Mouse (Mus musculus): ENCODE data around the gene Cipc. TPM values are rescaled to one million over a fixed set of nuclear protein-coding genes. Genes with fewer than 3 reads are reported as not detected.

Gene Cipc
- total RNA-seq, 2 experiments from 2014 or later, result 21.8 to 28.5 TPM

DNA sequence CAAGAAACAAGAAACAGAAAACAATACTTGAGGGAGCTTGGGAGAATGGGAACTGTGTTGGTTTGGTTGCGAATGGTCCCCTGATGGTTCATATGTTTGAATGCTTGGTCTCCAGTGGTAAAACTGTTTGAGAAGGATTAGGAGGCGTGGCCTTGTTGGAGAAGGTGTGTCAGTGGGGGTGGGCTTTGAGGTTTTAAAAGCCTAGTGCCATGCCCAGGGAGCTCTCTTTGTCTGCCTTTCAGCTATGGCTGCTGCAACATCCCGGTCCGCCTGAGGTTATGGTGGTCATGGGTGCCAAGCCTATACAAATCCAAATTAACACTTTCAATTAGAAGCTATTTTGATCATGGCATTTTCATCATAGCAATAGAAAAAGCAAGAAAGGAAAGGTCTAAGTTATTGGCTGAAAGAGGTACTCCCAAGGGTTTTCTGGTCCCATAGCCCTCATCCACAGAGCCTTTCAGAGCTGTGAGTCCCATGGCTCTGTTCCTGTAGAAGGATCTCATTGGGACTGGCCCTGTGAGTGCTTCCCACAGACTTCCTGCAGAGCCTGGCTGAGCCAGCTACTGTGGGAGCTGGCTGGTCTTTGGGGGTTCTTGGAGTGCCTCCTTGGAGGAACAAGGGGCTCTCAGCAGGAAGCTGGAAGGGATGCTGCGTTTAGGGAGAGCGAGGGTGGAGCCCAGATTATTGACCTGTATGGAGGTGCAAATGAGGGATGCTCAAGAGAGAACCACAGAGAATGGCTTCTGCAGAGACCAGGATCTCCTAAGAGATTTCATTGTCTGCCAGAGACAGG, 15.7 kb upstream of the Cipc start:
- DNase-seq (ENCODE audit: low spot score in 2 of 2), result no peak

- DNase-seq (ENCODE audit: low spot score in 2 of 2), result peak; percentile 66 to 67
Measured at GRCm38 (mm10) chr12:86931919-86932574, 14.8 kb upstream of the Cipc start.

- DNase-seq (ENCODE audit: low spot score in 2 of 2), result no peak
Measured at GRCm38 (mm10) chr12:86932575-86932952, 14.3 kb upstream of the Cipc start.

DNA sequence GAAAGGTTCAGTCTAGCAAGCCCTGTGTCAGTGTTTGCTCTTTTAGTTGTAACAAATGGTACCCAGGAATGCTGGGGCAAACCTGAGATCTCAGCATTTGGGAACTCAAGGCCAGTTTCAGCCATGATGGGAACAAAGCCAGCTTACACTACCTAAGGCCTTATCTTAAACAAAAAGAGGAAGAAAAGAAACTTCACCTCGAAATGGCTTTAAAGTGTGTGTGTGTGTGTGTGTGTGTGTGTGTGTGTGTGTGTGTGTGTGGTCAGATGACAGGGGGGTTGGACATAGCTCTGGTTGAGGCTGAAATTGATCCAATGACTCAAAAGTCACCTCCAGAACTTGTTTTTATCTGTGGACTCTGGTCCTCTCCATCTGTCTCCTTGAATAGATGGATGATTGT, 12.1 kb upstream of the Cipc start:
- DNase-seq (ENCODE audit: low spot score in 2 of 2), result no peak

GRCm38 (mm10) chr12:86935692-86936282, 11.1 kb upstream of the Cipc start:
- no peak for DNase-seq (ENCODE audit: low spot score in 2 of 2)

DNA sequence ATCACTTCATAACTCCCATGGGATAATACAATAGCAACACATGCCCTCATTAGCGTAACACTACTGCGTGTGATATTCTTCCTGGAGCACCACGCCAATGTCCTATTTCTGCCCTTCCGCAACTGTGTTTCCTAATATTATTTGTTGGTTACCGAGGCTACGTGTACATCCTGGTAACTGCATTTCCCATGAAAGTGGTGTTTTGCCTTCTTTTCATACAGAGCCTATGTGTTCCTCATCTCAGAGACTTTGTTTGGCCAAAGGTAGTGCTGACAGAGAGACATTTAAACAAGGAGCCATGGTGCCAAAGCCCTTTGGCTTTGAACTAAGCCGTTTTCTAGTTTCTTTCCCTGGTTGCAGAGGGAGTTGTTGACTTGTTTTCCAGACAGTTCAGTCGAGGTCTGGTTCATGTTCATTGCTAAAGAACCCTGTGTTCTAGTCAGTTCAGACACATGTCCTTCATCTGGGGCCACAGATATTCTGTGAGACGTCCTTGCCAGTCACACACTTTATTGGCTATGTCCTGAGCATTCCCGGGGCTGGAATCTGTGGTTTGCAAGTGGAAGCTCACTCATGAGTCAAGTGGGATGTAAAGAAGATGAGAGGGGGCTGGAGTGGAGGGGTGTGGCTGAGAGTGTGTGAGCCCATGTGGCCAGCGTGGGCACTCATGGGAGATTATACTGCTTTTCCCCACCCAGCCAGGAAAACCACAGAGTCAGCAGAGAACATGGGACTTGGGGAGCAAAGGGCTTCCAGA, 10.1 kb upstream of the Cipc start:
- no peak for DNase-seq (ENCODE audit: low spot score in 2 of 2)

DNA sequence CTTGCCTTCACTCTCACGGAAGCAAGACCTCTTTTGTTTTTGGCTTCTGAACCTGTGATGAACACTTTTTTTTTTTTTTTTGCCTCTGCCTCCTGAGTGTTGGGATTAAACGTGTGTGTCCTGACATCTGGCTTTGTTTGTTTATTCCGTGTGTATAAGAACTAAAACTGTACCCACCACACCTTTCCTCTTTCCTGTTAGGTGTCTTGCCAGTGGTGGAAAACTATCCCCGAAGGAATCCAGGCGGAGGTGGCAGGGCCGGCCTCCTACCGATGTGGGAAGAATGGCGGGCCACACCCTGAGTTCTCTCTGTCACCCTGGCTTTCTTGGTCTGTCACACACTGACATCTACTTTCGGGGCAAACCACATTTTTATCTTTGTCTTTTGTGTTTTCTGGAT, 8.3 kb upstream of the Cipc start:
- DNase-seq (ENCODE audit: low spot score in 2 of 2), result no peak

- DNase-seq (ENCODE audit: low spot score in 2 of 2), result no peak
Measured at GRCm38 (mm10) chr12:86941173-86941572, 5.7 kb upstream of the Cipc start.

GRCm38 (mm10) chr12:86941734-86942486, 4.9 kb upstream of the Cipc start:
- DNase-seq (ENCODE audit: low spot score in 2 of 2), result no peak

DNA sequence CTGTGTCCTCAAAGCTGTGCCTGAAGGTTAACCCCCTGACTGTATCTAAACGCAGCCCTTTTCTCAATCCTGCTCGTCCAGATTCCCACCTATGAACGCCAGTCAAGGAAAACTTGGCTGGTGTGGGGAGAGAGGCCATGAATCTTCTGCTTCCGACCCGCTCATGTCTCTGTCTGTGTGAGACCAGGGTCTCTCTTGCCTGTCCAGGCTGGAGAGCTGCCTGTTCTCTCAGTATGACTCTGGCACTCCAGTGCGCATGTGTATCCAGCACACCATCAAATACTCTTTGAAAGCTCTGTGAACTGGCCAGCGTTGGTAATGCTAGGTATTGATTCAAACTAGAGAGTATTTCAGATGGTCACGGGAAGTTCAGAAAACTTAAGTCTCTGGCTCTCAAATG, 3.4 kb upstream of the Cipc start:
- no peak for DNase-seq (ENCODE audit: low spot score in 2 of 2)

DNA sequence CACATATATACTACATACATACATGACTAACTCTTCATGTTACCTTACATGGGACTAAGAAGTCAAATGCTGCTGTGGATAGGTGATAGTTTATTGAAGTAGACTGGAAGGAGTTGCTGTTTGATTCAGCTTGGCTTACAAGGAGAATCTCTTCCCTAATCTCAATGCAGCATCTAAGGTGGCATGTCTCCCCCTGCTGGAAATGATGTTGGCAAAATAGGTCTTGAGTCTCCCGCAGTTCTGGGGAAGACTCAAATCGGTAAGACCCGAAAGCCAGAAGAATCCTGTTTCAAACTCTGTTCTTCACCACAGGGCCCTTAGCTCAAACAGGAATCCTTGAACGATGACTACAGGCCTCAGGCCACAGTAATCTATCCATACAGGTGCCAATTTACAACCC, 1.7 kb upstream of the Cipc start:
- peak in 1 of 2 experiments; percentile 49 for DNase-seq (ENCODE audit: low spot score in 2 of 2)

DNA sequence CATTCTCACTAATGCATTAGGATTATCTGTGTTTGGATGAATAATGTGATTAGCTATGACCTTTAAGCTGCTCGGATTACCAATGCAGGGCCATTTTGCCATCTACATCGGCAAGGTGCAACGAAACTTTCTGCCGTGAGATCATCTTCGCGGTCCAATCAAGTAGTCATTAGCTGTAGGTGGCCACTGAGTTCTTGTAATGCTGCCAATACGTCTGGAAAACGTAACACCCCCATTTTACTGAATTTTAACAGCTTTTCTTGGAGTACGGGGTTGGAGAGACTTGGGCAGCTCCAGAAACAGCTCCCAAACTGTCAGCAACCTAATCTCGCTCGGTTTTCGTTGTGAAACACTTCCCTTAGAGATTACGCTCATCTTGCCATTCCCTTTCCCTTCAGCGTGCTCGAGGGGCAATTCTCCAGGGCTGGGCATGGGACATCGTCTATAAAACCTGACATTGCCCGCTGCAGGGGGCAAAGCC, 502 bp upstream of the Cipc start:
- DNase-seq (ENCODE audit: low spot score in 2 of 2), result no peak

DNA sequence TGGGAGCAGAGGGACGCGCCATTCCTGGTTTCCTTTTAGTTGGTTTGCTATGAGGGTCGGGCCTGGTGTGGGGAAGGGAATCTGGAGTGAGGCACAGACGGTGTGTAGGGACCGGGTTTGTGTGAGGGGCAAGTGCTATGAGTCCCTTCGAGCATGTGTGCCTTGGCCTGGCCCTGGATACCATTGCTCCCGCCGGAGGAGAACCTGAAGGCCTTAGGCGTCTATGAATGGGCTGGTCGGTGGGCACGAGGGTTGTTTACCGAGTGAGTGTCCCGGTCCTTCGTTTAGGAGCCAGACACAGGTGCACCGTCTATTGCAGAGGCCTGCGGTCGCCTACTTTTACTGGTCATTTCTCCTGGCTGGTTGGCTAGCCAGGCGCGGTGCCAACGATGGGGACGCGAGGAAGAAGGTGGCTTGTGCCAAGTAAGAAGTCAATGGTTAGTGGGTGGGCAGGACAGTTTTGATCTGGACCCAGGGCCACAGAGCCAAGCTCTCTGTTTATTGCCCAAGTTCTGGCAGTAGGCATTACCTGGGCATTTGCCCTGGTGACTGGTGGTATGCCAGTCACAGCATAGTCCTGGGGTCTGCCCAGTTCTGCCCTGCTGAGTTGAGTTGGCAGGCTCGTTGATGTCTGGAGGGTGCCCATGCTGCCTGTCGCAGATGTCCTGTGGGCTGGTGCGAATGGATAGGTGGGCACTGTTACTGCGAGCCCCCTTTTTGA, 998 bp downstream of the Cipc start:
- peak; percentile 60 to 64 for DNase-seq (ENCODE audit: low spot score in 2 of 2)

- no peak for DNase-seq (ENCODE audit: low spot score in 2 of 2)
Measured at GRCm38 (mm10) chr12:86948627-86949026, 1.8 kb downstream of the Cipc start.

DNA sequence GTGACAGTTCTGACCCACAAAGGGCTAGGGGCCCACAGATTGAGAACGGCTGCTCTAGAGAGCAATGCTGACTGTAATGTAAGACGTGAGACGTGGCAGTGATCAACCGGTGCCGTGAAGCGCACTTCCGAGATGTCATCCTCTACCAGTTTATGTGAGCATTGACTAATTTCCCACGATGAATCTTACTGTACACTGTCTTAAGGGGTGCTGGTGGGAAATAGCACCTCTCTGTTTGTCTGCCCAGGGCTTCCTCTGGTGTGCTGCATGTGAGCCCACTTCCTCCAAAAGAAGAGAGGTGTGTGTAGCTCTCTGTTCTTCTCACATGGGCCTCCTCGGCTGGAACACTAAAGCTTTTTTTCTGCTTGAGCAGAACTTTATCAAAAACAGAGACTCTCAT, 2.7 kb downstream of the Cipc start:
- DNase-seq (ENCODE audit: low spot score in 2 of 2), result no peak

GRCm38 (mm10) chr12:86950161-86950960, 3.5 kb downstream of the Cipc start:
- no peak for DNase-seq (ENCODE audit: low spot score in 2 of 2)

- no peak for DNase-seq (ENCODE audit: low spot score in 2 of 2)
Measured at GRCm38 (mm10) chr12:86950961-86951360, 4.1 kb downstream of the Cipc start.

DNA sequence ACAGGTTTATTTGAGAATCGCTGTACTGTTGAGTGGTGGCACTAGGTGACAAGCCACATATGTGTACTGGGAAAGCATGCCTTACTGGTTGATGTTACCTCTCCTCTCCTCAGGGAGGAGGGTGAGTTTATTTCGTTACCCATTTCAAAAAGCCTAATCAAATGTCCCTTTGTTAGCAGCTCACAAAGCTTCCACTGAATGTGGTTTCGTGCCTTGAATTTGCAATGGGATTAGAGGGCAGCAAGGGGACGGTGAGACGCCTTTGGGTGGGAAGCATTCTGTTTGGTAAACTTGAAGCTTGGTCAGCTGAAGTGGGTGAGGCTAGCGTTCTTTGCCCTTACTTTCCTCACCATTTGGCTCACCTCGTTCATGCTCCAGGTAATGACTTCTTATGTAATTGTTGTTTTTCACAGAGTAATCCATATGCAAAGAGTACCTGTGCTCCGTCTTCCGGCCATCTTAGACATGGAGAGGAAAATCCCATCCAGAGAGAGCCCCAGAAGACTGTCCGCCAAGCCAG, 5.5 kb downstream of the Cipc start:
- no peak for DNase-seq (ENCODE audit: low spot score in 2 of 2)

GRCm38 (mm10) chr12:86955894-86956293, 9.1 kb downstream of the Cipc start:
- DNase-seq (ENCODE audit: low spot score in 2 of 2), result no peak

Data from adrenal gland, adult 18-20 months (tissue).